Mouse (Mus musculus) cortical plate, adult 2 months (tissue): ENCODE data around the gene Mcrip1.

Experiments used
- CTCF ChIP-seq: fragments of 200-500 bp; IDR thresholded peaks from 2 replicates; pipeline ENCODE4 v1.5.1; 2011; ENCODE audit warnings: mild to moderate bottlenecking, control low read depth, low read length; ENCODE audit not compliant: insufficient read depth; ENCODE audit errors: extremely low read depth
- POLR2A ChIP-seq: fragments of 200-500 bp; IDR thresholded peaks from 2 replicates; pipeline ENCODE4 v1.6.1; 2011; ENCODE audit warnings: mild to moderate bottlenecking, low read length, control low read depth; ENCODE audit not compliant: insufficient read depth; ENCODE audit errors: extremely low read depth

DNA sequence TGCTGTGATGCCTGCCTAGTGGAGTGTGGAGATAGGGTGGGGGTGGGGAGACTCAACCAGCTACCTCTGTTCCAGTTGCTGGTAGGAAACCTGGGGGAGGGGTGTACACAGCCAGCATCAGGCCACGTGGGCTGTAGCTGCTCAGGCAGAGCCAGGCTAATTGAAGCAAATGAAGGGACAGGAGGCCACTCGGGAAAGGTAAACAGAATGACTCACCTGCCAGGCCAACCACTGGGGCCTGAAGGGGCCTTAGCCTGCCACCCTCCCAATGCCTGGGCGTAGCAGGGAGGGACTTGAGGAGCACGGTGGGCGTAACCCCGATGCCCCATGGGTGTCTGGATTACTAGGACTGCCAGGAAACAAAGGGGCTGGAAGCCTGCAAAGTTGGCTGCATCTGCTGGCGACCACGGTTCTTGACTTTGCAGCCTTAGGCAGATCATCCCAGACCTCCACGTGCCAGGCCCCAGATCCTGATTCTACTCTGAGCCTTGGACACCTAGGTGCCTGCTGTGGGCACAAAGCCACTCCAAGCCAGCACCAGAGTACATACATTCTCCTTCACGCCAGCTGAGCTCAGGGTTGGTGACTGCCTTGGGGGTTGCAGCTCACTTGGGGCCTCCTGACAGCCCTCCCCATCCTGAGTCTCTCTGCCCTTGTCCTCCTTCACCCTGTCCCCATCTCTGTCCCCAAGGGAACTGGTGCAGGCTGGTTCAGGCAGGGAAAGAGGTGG is 10.1 kb downstream of the Mcrip1 start:
- TF ChIP-seq CTCF (no peak), POLR2A (no peak)
